Mouse (Mus musculus) heart, adult 2 months (tissue): ENCODE measurements at regions not wholly inside any gene's neighbourhood (a gene's known extent, or its start where the extent isn't known, plus 50 kb on each side); places are given as distances from the start of the nearest gene placed in this dataset.

Experiments
- DNase-seq, 2 experiments: peaks; one replicate each; pipeline ENCODE4 v3.0.0; 2021
- H3K27ac ChIP-seq: fragments of 200-600 bp; 2 replicates; pipeline ENCODE4 v1.8.1; 2022
- H3K27me3 ChIP-seq: fragments of 200-500 bp; 2 replicates; pipeline ENCODE4 v1.6.1; 2012; ENCODE audit warnings: mild to moderate bottlenecking, low read length, inconsistent platforms, mixed read lengths; ENCODE audit not compliant: control insufficient read depth, insufficient read depth
- H3K36me3 ChIP-seq: fragments of 200-500 bp; 2 replicates; pipeline ENCODE4 v1.6.1; 2012; ENCODE audit warnings: low read length, inconsistent platforms; ENCODE audit not compliant: control insufficient read depth, insufficient read depth
- H3K4me1 ChIP-seq: fragments of 200-500 bp; 2 replicates; pipeline ENCODE4 v1.6.1; 2011; ENCODE audit warnings: low read length; ENCODE audit not compliant: control insufficient read depth, insufficient read depth
- H3K4me3 ChIP-seq: fragments of 200-600 bp; 2 replicates; pipeline ENCODE4 v1.8.1; 2022
- H3K79me2 ChIP-seq: fragments of 200-500 bp; replicated peaks from 2 replicates; pipeline ENCODE4 v1.6.1; 2012; ENCODE audit warnings: mild to moderate bottlenecking, inconsistent platforms, low read length, moderate library complexity, mixed read lengths; ENCODE audit not compliant: control insufficient read depth, insufficient read depth
- H3K9ac ChIP-seq: fragments of 200-500 bp; 2 replicates; pipeline ENCODE4 v1.6.1; 2012; ENCODE audit warnings: low read depth, mild to moderate bottlenecking, control low read depth, inconsistent platforms, low read length, mixed read lengths
- CTCF ChIP-seq: fragments of 200-600 bp; IDR thresholded peaks from 2 replicates; pipeline ENCODE4 v1.8.1; 2022; ENCODE audit warnings: antibody characterized with exemption, mild to moderate bottlenecking, moderate library complexity
- EP300 ChIP-seq: fragments of 200-500 bp; IDR thresholded peaks from 2 replicates; pipeline ENCODE4 v1.6.1; 2011; ENCODE audit warnings: low read depth, low read length, control low read depth; ENCODE audit not compliant: insufficient read depth
- POLR2A ChIP-seq: fragments of 200-500 bp; IDR thresholded peaks from 2 replicates; pipeline ENCODE4 v1.6.1; 2011; ENCODE audit warnings: mild to moderate bottlenecking, low read depth, low read length, control low read depth; ENCODE audit not compliant: insufficient read depth
- WGBS: fragments of 180-500 bp; shearing (Covaris S2); methylation state at CpG from one replicate; pipeline ENCODE4 v1.1.7; 2018; 5-methylcytosine and 5-hydroxymethylcytosine counted together
- intact Hi-C: fragments of 180-260 bp; cut with DNase I; formaldehyde crosslinking; loops from one replicate; pipeline ENCODE4 v1.15.1; 2025

- H3K9ac ChIP-seq: no peak overlapping the region
- intact Hi-C loops: no loop called here
- no peaks in the 10 kb centered on the region for H3K79me2 ChIP-seq
- no peaks in the 10 kb centered on the region for H3K4me1 ChIP-seq
- no peaks in the 10 kb centered on the region for H3K36me3 ChIP-seq
- no peak for TF ChIP-seq EP300
- no peak for TF ChIP-seq CTCF
- TF ChIP-seq POLR2A: no peak
- DNase-seq: no peak
- H3K27ac ChIP-seq: no peak overlapping the region
- no peaks in the 10 kb centered on the region for H3K27me3 ChIP-seq
- no peak overlapping the region for H3K4me3 ChIP-seq
Observed at GRCm38 (mm10) chr15:45612954-45613353, 5478.8 kb downstream of the 9330182O14Rik start.

GRCm38 (mm10) chr15:45646256-45646655 is 5512.1 kb downstream of the 9330182O14Rik start:
- H3K9ac ChIP-seq: no peak overlapping the region
- H3K27ac ChIP-seq: no peak overlapping the region
- no peak overlapping the region for H3K4me3 ChIP-seq
- DNase-seq: no peak
- H3K4me1 ChIP-seq: no peaks in the 10 kb centered on the region
- intact Hi-C loops: no loop called here
- H3K27me3 ChIP-seq: no peaks in the 10 kb centered on the region
- no peaks in the 10 kb centered on the region for H3K79me2 ChIP-seq
- no peak for TF ChIP-seq EP300
- no peaks in the 10 kb centered on the region for H3K36me3 ChIP-seq

- no peaks in the 10 kb centered on the region for H3K27me3 ChIP-seq
- H3K27ac ChIP-seq: no peak overlapping the region
- intact Hi-C loops: no loop called here
- H3K4me1 ChIP-seq: no peaks in the 10 kb centered on the region
- TF ChIP-seq CTCF: no peak
- TF ChIP-seq EP300: no peak
- no peak for TF ChIP-seq POLR2A
- no peaks in the 10 kb centered on the region for H3K36me3 ChIP-seq
- no peak for DNase-seq
- no peak overlapping the region for H3K4me3 ChIP-seq
- WGBS: 65% methylated on average over 3 of the region's 3 CpGs
- H3K79me2 ChIP-seq: no peaks in the 10 kb centered on the region
- H3K9ac ChIP-seq: no peak overlapping the region
Observed at GRCm38 (mm10) chr15:45663601-45664000, 5529.4 kb downstream of the 9330182O14Rik start.

- Histone ChIP-seq H3K9ac (no peak overlapping the region), H3K4me1 (no peaks in the 10 kb centered on the region), H3K36me3 (no peaks in the 10 kb centered on the region), H3K27me3 (no peaks in the 10 kb centered on the region), H3K4me3 (no peak overlapping the region), H3K79me2 (no peaks in the 10 kb centered on the region), H3K27ac (no peak overlapping the region)
- TF ChIP-seq EP300: no peak
- no peak for TF ChIP-seq CTCF
- TF ChIP-seq POLR2A: no peak
- DNase-seq: no peak
- 80% methylated on average over 1 of the region's 1 CpGs for WGBS
- intact Hi-C loops: no loop called here
Observed at GRCm38 (mm10) chr15:45689446-45689845, 5555.3 kb downstream of the 9330182O14Rik start.

GRCm38 (mm10) chr15:45690026-45690425 is 5555.9 kb downstream of the 9330182O14Rik start:
- TF ChIP-seq EP300 (no peak), POLR2A (no peak), CTCF (no peak)
- no peak overlapping the region for H3K27ac ChIP-seq
- intact Hi-C loops: no loop called here
- DNase-seq: no peak
- H3K4me3 ChIP-seq: no peak overlapping the region
- no peaks in the 10 kb centered on the region for H3K36me3 ChIP-seq
- H3K9ac ChIP-seq: no peak overlapping the region
- H3K79me2 ChIP-seq: no peaks in the 10 kb centered on the region
- no peaks in the 10 kb centered on the region for H3K27me3 ChIP-seq
- no peaks in the 10 kb centered on the region for H3K4me1 ChIP-seq

GRCm38 (mm10) chr15:45711109-45711508 is 5576.9 kb downstream of the 9330182O14Rik start:
- Histone ChIP-seq H3K36me3 (no peaks in the 10 kb centered on the region), H3K9ac (no peak overlapping the region), H3K4me3 (no peak overlapping the region), H3K27me3 (no peaks in the 10 kb centered on the region), H3K4me1 (no peaks in the 10 kb centered on the region), H3K27ac (no peak overlapping the region), H3K79me2 (no peaks in the 10 kb centered on the region)
- intact Hi-C loops: no loop called here
- TF ChIP-seq EP300 (no peak), POLR2A (no peak), CTCF (no peak)
- no peak for DNase-seq
- WGBS: 45% methylated on average over 2 of the region's 2 CpGs
